Mouse (Mus musculus) frontal cortex, postnatal 14 days (tissue): Measurements from ENCODE around the gene Serac1.
A peak's percentile ranks its signal among the peaks of the same experiment; 100 is the strongest.

ENCODE experiments used
- DNase-seq, 2 experiments: peaks; one replicate each; pipeline ENCODE4 v3.0.0; 2022; ENCODE audit warnings: low spot score in 2 of 2

Gene Serac1

DNA sequence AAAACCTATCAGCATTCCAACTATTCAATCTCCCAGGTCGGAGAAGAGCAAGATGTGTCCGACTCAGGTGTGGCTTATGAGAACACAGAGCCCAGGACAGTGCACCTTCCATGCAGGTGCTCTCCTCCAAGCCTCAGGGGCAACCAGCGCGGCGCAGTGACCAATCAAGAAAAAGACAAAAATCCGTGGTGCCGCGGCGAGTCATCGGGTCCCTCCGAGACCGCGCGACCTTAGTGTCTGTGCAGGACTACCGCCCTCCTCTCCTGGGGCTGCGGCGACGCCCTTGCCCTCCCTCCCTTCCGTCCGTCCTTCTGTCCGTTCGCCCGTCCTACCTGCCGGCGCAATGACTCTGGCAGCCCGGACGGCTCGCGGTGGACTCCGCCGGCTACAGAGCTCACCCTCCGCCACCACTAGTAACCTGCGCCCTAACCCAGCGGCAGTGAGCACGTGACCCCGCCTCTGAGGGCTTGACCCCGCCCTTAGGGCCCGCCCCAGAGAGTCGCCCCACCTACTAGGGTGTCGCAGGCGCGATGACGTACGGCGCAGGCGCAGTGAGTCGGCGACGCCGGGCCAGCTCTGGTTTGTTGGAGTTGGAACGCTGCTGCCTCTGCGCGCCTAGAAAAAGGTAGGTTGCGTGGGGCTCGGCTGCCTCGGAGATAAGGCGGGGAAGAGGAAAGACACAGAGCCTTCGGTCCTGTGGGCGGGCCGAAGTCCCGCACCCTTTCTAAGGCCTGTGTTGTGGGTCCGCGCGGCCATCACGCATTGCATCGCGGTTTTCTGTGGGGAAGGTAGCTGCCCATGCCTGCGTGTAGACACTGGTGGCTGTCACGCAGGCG, at the start of gene Serac1, which contains the start of gene Gtf2h5:
Gene Serac1 (minus strand): TSS at position 455 of the 836 bp plus-strand sequence.
Gene Gtf2h5 (plus strand): TSS at position 500 of the 836 bp plus-strand sequence.
- peak; percentile 95 to 97 for DNase-seq

GRCm38 (mm10) chr17:6128039-6128438, 48.5 kb upstream of the Serac1 start:
- DNase-seq: no peak

DNA sequence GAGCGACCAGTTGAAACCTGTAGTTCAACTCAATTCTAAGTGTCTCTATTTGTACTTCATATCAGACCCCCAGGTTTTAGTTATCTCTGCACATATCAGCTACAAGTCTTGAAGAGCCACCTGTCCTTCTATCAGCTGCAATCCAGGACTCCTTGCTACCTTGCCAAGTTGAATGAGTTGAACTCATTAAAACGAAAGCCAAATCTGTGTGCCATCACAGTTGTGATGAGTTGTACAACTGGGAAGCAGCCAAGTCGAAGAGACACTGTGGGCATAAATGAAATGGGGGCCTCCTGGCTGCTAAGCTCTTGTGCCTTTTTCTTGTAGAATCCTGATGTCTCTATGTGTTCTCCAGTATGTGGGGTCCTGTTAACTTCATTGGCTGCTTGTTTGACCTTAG, 45.9 kb upstream of the Serac1 start:
- no peak for DNase-seq

- DNase-seq: no peak
Measured at GRCm38 (mm10) chr17:6123776-6124175, 44.2 kb upstream of the Serac1 start.

- DNase-seq: no peak
Measured at GRCm38 (mm10) chr17:6118861-6119260, 39.3 kb upstream of the Serac1 start.

- no peak for DNase-seq
Measured at GRCm38 (mm10) chr17:6117917-6118316, 38.4 kb upstream of the Serac1 start.

GRCm38 (mm10) chr17:6117148-6117725, 37.7 kb upstream of the Serac1 start:
- DNase-seq: no peak

DNA sequence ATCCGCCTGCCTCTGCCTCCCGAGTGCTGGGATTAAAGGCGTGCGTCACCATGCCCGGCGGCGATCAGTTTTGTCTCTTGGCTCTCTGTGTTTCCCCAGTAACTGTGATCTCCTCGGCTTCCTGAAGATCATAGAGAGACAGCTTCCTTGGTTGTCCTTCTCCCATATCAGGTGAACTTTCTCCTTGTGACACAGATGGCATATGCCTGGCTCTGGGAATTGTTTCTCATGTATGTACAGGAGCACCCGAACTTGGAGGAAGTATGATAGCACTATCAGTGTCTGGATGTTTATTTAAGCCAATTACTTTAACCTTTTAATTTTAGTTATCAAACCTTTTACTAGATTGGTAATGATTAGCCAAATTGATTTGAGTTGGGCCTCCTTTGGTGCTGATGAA, 35.5 kb upstream of the Serac1 start:
- no peak for DNase-seq

DNA sequence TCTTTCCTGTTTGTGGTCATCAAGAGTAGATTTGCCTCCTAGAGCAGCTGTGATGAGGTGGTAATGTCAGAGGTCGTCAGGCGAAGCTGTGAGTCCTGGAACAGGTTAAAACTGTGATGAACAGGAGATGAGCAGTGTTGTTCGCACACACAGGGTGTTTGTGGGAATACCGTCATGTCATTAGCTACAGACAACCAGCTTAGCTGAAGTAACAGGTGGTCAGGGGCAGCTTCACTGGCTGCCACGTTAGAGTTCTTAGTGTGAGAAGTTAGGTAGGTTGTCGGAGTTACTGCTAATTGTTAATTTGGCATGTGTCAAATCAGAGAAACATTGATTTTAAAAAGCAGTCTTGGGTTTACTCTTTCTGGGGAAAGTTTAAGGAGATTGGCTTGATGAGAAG, 34.1 kb upstream of the Serac1 start:
- no peak for DNase-seq

- no peak for DNase-seq
Measured at GRCm38 (mm10) chr17:6110956-6111355, 31.4 kb upstream of the Serac1 start.

GRCm38 (mm10) chr17:6108175-6108574, 28.6 kb upstream of the Serac1 start:
- no peak for DNase-seq

DNA sequence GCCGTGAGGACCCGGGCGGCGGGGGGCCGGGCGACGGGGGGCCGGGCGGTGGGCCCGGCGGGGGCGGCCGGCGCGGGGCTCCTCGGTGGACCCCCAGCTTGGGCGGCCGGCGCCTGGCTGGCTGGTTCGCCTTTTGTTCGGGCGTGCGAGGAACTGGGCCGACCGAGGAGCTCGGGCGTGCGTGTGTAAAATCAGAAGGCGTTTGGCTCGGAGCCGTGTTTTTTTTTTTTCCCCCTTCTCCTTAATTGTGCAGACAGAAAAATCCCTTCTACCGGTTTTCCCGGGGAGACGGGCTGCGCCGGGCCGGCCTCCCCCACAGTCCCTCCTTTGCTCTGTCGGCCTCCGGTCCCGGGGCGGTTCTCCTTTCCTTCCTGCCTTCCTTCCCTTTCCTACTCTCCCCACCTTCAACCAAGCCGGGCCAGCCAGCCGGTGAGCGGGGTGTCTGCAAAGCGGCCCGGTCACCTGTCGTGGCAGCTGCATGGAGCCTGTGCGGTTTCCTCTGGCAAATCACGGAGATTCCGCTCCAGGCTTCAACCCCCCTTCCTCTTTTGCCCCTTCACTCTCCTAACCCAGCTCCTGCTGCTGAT, 27.6 kb upstream of the Serac1 start:
- peak; percentile 32 to 47 for DNase-seq

DNA sequence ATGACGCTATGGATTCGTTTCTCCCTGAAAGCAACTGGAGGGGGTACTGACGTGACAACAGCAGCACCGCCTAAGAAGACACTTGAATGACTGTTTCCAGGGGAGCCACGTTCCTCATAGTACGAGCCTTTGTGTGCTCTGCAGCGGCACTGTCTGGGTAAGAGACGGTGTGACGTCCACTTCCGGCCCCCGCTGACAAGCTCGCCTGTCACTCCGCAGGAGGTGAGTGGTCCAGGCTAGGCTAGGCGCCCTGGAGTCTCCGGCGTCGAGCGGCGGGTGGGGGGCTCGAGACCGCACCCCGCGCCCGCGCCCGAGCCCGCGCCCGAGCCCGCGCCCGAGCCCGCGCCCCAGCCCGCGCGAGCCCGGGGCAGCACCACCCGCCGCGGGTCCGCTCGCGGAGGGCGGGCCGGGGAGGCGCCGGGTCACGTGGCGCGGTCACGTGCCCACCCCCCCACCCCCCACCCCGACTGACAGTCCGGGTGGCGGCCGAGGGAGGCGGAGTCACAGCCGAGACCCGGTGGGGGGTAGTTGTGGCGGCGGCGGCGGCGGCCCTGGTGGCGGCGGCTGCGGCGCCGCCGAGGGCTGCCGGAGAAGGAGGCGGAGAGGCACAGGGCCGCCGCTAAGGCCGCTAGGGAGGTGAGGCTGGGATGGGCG, 26.9 kb upstream of the Serac1 start, which contains the start of gene Tulp4:
Gene Tulp4 (plus strand): TSS at position 77 of the 654 bp plus-strand sequence.
- peak; percentile 71 to 83 for DNase-seq

DNA sequence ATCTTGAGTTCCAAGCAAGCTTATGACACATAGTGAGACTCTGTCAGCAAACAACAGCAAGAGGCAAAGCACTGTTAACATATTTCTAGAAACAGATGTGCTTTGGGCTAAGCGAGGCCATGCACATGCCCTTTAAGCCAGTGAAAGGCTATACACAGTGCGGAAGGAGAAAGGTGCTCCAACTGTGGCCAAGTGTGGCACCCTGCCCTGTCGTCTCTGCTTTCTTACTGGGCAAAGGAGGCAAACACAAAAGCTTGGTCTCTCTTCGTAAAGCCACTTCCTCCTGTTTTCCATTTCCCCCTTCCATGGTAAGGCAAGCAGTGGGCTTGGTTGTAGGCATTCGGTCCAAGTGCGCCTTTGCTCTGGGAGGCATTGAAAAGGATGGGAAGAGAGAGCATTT, 24.0 kb upstream of the Serac1 start:
- DNase-seq: no peak

DNA sequence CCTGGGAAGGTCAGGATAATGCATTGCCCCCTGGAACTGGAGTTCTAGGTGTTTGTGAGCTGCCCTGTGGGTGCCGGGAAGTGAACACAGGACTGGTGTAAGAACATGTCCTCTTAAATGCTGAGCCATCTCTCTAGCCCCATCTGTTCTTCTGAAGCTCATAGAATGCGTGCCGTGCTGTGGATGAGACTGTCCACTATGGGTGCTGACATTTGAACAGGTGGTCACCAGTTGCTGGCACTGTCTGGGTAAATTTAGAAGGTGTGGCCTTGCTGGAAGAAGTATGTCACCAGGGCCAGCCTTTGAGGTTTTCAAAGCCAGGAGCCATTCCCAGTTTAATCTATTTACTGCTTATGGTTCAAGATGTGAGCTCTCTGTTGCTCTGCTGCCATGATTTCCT, 22.7 kb upstream of the Serac1 start:
- DNase-seq: no peak

DNA sequence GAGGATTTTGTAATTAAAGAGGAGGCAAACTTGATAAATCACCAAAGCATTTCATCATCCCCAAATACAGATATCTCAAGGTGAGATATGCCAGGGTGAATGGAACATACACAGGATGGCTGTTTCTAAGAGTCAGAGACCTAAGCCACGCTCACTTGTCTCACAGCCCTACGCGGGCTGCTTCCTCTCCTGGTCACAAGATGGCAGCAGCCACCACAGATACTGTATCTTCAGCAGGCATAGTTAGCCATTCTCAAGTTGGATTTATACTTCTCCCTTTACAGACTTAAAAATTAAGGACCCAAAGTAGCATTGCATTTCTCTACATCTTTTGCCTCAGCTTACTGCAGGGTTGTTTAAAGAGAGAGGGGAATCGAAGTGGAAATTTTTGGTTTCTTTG, 18.3 kb upstream of the Serac1 start:
- peak in 1 of 2 experiments; percentile 49 for DNase-seq

DNA sequence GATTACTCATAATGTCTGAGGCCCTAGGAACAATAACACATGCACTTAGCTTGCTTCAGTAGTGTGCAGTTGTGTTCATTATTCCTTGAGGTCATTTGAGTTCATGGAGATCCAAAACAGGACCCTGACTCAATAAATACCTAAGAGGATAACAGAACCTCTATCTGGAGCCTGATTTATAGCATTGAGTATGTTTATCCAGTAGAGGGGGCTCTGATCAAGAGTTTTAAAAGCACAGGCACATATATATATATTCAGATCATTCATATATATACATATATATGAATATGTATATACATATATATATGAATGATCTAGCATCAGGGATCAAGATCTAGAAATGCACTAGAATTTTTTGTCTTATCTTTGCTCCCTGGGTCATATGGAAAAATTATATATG, 16.0 kb upstream of the Serac1 start:
- no peak for DNase-seq

DNA sequence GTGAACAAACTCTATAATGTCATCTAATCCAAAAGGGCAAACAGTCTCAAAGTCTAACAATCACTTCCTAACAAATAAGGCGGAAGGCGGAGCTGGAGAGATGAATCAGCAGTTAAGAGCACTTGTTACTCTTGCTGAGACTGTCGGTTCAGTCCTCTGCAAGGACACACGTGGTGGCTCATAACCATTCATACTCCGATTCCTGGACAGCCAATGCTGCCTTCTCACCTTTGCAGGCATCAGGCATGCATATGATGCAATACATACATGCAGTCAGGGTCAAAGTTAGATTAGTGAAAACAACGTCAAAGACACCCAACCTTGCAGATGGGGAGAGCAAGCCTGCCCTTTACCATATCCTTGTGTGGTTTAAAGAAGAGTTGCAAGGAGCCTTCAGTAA, 12.1 kb upstream of the Serac1 start:
- DNase-seq: no peak

- DNase-seq: no peak
Measured at GRCm38 (mm10) chr17:6083323-6083890, 3.9 kb upstream of the Serac1 start.

DNA sequence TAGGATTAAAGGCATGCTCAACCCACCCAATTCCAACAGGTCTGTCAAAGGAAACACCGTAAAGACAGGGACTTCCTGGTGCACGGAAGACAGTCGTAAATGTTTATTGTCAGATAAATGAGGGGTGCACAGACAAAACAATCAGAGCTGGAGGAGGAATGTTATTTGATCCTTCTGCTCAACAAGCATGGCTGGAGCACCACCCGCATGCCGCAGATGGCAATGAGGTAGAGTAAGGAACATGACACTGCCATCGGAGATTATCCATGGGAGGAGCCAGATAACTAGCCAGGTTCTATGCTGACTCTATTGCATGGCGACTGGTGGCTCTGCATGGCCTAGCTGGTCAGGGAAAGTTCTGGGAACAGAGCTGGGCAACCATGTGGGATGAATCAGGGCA, 6.1 kb downstream of the Serac1 start:
- no peak for DNase-seq

- no peak for DNase-seq
Measured at GRCm38 (mm10) chr17:6069866-6070265, 9.7 kb downstream of the Serac1 start.

DNA sequence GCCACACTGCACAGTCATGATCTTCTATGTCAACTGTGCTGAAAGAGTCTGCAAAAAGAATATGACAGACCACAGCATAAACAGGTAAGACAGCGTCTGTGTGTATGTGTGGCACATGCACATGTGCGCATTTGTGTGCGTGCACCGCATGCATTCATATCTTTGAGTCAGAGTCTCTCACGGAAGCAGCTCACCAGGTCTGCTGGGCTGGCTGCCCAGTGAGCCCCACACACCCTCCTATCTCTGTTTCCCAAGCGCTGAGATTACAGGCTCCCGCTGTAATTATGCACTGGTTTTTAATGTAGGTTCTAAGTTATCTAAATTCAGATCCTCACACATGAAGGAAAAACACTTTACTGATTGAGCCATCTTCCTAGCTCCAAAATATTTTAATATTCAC, 11.9 kb downstream of the Serac1 start:
- DNase-seq: no peak
